ENCODE assay signal across 15 mouse cellular contexts in the genomic region with DNA sequence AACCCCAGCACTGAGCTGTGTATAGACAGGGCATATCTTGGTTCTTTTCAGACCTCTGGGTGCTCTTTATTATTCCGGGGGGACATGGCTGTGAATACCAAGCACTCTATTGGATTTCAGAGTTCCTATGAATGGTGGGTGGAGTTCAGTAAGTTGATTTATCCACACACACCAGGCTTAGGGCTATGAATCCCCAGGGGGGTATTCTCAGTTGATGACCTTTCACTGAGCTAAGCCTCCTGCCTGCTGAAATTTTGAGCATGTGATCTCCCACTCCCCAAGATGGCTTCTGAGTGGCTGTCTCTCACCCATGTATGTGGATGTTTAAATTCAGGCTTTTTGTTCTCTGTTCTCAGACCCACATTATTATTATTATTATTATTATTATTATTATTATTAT.
"Had no signal": no experiment of that assay in that cellular context is flagged by ENCODE, and none has a peak within 500 bp of the region (broad histone marks: within the 10 kb centered on the region; RNA-seq: fewer than 3 reads in every experiment).

No protein-coding gene starts in this region.

- H3K27me3 ChIP-seq: liver, embryonic 13.5 days; midbrain, embryonic 15.5 days had no signal

- H3K36me3 ChIP-seq: liver, embryonic 13.5 days; midbrain, embryonic 15.5 days; neural tube, embryonic 13.5 days had no signal

- ATAC-seq: intestine, postnatal 0 days; midbrain, embryonic 15.5 days had no signal

- H3K4me3 ChIP-seq: layer of hippocampus, adult 2 months; left cerebral cortex, adult 2 months; liver, embryonic 13.5 days; midbrain, embryonic 15.5 days; myocyte; neural tube, embryonic 13.5 days had no signal

- H3K27ac ChIP-seq: kidney, postnatal 0 days; layer of hippocampus, adult 2 months; left cerebral cortex, adult 2 months; liver, embryonic 13.5 days; midbrain, embryonic 15.5 days; neural tube, embryonic 13.5 days had no signal

- H3K9ac ChIP-seq: liver, embryonic 13.5 days; midbrain, embryonic 15.5 days; neural tube, embryonic 13.5 days had no signal

- H3K9me3 ChIP-seq: liver, embryonic 13.5 days; midbrain, embryonic 15.5 days; neural tube, embryonic 13.5 days had no signal

- H3K4me1 ChIP-seq: liver, embryonic 13.5 days; midbrain, embryonic 15.5 days; neural tube, embryonic 13.5 days had no signal

- H3K4me2 ChIP-seq: liver, embryonic 13.5 days; midbrain, embryonic 15.5 days; neural tube, embryonic 13.5 days had no signal

- DNase-seq: kidney, adult 2 months; kidney, postnatal 25 days; layer of hippocampus, postnatal 36 days; liver, embryonic 13.5 days; lung, adult 2 months; lung, postnatal 14 days; lung, postnatal 4 days; thymus, postnatal 25 days had no signal
